Mouse (Mus musculus) Patski (cell line): ENCODE measurements around the gene Klc2. TPM values are rescaled to one million over a fixed set of nuclear protein-coding genes. Genes with fewer than 3 reads are reported as not detected.

Experiments used
- ATAC-seq: fragments of 100-300 bp; one replicate; pipeline ENCODE4 v1.8.0; 2021
- CTCF ChIA-PET: fragments of 350-600 bp; sonication (Branson Sonifier 250); formaldehyde crosslinking; loops from one replicate; lab custom pipeline; 2022; ENCODE audit warnings: inconsistent platforms; lab: Charles Lee
- POLR2A ChIA-PET: fragments of 350-600 bp; sonication (Branson Sonifier 250); formaldehyde crosslinking; loops from one replicate; lab custom pipeline; 2022; ENCODE audit warnings: antibody characterized with exemption, inconsistent platforms; lab: Charles Lee
- DNase-seq: peaks from one replicate; pipeline ENCODE4 v3.0.0-alpha.2; 2011; ENCODE audit warnings: low read depth, low spot score
- H3K27me3 ChIP-seq: fragments of 371-371 bp; one replicate; pipeline ENCODE4 v1.5.1; 2021
- CTCF ChIP-seq: fragments of 100-300 bp; IDR thresholded peaks from one replicate; pipeline ENCODE4 v1.5.1; 2021
- in situ Hi-C: fragments of 300-500 bp; cut with MboI; formaldehyde crosslinking; loops from 3 replicates; pipeline ENCODE4 v1.11.1; 2018; ENCODE audit warnings: low pct_unique_long_range_greater_than_20kb, mixed read lengths
- polyA plus RNA-seq: library from polyadenylated mRNA; unstranded; gene quantifications from one replicate; pipeline ENCODE4 v1.2.3, GENCODE M21; 2021

The Klc2 gene
- polyA plus RNA-seq, 1 experiment from 2014 or later = 84.0 TPM

DNA sequence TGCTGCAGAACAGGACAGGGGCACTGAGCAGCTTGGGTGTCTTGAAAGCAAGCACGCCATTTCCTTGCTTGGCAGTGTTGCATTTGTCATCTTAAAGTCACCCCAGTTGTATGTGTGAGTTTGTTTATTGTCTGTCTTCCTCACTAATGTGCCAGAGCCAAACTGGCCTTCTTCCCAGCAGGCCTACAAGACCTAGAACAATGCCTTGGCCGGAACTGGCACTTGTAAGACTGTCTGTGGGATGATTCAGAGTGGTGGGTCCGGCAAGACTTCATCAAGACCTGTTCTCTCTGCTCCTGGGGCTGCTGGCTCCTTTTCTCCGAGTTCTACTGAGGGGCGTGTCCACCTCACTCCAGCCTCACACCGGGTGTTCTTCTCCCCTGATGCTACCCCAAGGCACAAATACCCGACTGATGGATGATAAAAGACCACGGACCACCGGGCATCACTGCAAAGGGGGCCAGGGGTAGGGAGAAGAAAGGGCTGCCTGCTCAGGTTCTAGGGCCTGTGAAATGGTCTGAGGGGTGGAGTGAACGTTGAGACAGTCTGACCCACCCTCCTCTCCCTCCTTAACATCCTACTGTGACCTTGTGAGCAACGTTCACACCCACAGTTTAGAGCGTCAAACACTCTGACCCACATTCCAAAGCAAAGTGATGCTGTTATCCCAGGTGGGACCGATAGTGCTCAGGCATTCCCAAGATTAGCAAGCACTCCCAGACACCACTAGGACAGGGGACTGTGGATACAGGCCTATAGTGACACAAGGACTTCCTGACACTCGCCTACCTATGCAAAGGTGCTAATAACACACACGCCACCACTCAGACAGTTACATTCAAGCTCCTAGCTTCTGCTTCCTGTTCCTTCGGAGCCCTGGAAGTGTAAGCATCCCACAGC is 60.2 kb downstream of the Klc2 start:
- CTCF ChIA-PET = interaction anchor here (0.8 to 1.7 kb wide), 2 partner anchors 19 to 30 kb away, joined by 3 to 4 read pairs; partner anchors contain the start of genes AC124502.3, B4gat1 and Yif1a
- no peak for DNase-seq

More for the DNA sequence above, 60.2 kb downstream of the Klc2 start:
- H3K27me3 ChIP-seq = no peaks in the 10 kb centered on the region
- no peak for TF ChIP-seq CTCF
- ATAC-seq = no peak
- POLR2A ChIA-PET = no interaction called here
- in situ Hi-C loops = no loop called here

Other genes starting within 250 kb of the Klc2 start
- gene Actn3, start 240.7 kb downstream of the Klc2 start, polyA plus RNA-seq = 0.10 TPM
- gene Zdhhc24, start 239.9 kb downstream of the Klc2 start, polyA plus RNA-seq = 17.2 TPM
- gene Bbs1, start 211.9 kb downstream of the Klc2 start, polyA plus RNA-seq = 20.3 TPM
- 91.0 TPM for gene Dpp3, start 190.3 kb downstream of the Klc2 start, polyA plus RNA-seq
- 7.4 TPM for gene Peli3, start 175.4 kb downstream of the Klc2 start, polyA plus RNA-seq
- 106 TPM for gene Mrpl11, start 156.4 kb downstream of the Klc2 start, polyA plus RNA-seq
- 0.18 TPM for gene Npas4, start 128.2 kb downstream of the Klc2 start, polyA plus RNA-seq
- gene Slc29a2, start 94.7 kb downstream of the Klc2 start, polyA plus RNA-seq = 15.8 TPM
- 82.4 TPM for gene B4gat1, start 79.7 kb downstream of the Klc2 start, polyA plus RNA-seq
- 1.7 TPM for gene AC124502.3, start 79.7 kb downstream of the Klc2 start, polyA plus RNA-seq
- gene Brms1, start 77.2 kb downstream of the Klc2 start, polyA plus RNA-seq = 56.8 TPM
- gene Rin1, start 68.1 kb downstream of the Klc2 start, polyA plus RNA-seq = 39.4 TPM
- gene Cd248, start 50.5 kb downstream of the Klc2 start, polyA plus RNA-seq = 0.44 TPM
- 0.39 TPM for gene Tmem151a, start 33.0 kb downstream of the Klc2 start, polyA plus RNA-seq
- 68.6 TPM for gene Yif1a, start 30.0 kb downstream of the Klc2 start, polyA plus RNA-seq
- 2.5 TPM for gene Cnih2, start 20.0 kb downstream of the Klc2 start, polyA plus RNA-seq
- 237 TPM for gene Rab1b, start 11.5 kb downstream of the Klc2 start, polyA plus RNA-seq
- gene Pacs1, start 154.6 kb upstream of the Klc2 start, polyA plus RNA-seq = 23.8 TPM
- gene Sf3b2, start 176.9 kb upstream of the Klc2 start, polyA plus RNA-seq = 255 TPM
- not detected for gene Gal3st3, start 179.8 kb upstream of the Klc2 start, polyA plus RNA-seq
- not detected for gene Catsper1, start 217.2 kb upstream of the Klc2 start, polyA plus RNA-seq
- gene Cst6, start 231.0 kb upstream of the Klc2 start, polyA plus RNA-seq = 1.1 TPM
- 36.7 TPM for gene Eif1ad, start 248.2 kb upstream of the Klc2 start, polyA plus RNA-seq
- gene Banf1, start 248.6 kb upstream of the Klc2 start, polyA plus RNA-seq = 211 TPM